Mouse (Mus musculus) left cerebral cortex, adult 8-10 months (tissue): ENCODE results near the gene Ccdc115. TPM values are rescaled to one million over a fixed set of nuclear protein-coding genes. Genes with fewer than 3 reads are reported as not detected.

ENCODE experiments used
- microRNA-seq, 2 experiments: library from miRNA; unstranded; fragments of <30 nt; microRNA quantifications; one replicate each; pipeline ENCODE4 v1.2.0; 2022
- total RNA-seq, 4 experiments: library from RNA; stranded (reverse); gene quantifications; 2 replicates each; pipeline ENCODE4 v1.2.4; 2022

The Ccdc115 gene
- total RNA-seq, 4 experiments from 2014 or later: 15.5 to 19.7 (median 17.9) TPM

Small RNA genes lying within 50 kb of the gene (microRNA-seq; reads per million reads assigned to microRNA genes)
- gene Mir5103: 0.42 to 0.66 reads per million in 2 experiments

Other genes with a start within 250 kb of the Ccdc115 start
- gene Imp4, start 179 bp upstream of the Ccdc115 start, total RNA-seq: 10 to 100 TPM; 29.7 to 36.0 (median 33.1) TPM
- gene Ptpn18, start 20.1 kb upstream of the Ccdc115 start, total RNA-seq: 10 to 100 TPM in 2 of 4 experiments, 1 to 10 TPM in 2; 3.4 to 11.1 (median 7.3) TPM
- not detected for gene Prss39, start 58.7 kb upstream of the Ccdc115 start, total RNA-seq
- not detected for gene Cfc1, start 96.0 kb upstream of the Ccdc115 start, total RNA-seq
- gene Prss40, start 121.3 kb upstream of the Ccdc115 start, total RNA-seq: not detected
- 10 to 100 TPM; 24.4 to 27.5 (median 26.4) TPM for gene Amer3, start 140.0 kb upstream of the Ccdc115 start, total RNA-seq